Mouse (Mus musculus): ENCODE data around the gene Prmt7.

Prmt7 gene

DNA sequence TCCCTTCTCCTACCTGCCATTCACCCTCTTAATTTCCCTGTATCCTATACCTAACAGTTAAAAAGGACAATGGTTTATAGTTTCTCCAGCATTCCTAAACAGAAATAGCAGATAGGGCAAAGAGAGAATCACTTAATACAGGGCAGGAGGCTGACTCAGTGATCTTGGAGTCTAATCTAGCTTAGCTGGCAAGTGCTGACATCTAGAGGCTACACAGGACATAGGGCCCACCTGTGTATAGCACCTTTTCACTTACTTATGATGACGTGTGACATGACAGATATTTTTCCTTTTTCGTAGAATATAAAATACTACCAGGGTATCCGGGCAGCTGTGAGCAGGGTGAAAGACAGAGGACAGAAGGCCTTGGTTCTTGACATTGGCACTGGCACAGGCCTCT lies 8.9 kb downstream of the Prmt7 start:
- in situ Hi-C loops (cut with MboI): loop anchor here (10.0 kb wide), 1 partner anchor 185 kb away; no protein-coding TSS in a partner anchor

- in situ Hi-C loops (cut with MboI): loop anchor here (10.0 kb wide), 1 partner anchor 178 kb away; no protein-coding TSS in a partner anchor
These were observed 15.9 kb downstream of the Prmt7 start for GRCm38 (mm10) chr8:106226589-106226988.

GRCm38 (mm10) chr8:106231536-106231935 lies 20.8 kb downstream of the Prmt7 start:
- in situ Hi-C loops (cut with MboI): no loop called here

- in situ Hi-C loops (cut with MboI): no loop called here
These were observed 22.0 kb downstream of the Prmt7 start for GRCm38 (mm10) chr8:106232751-106233150.

- in situ Hi-C loops (cut with MboI): no loop called here
These were observed 24.0 kb downstream of the Prmt7 start for GRCm38 (mm10) chr8:106234567-106235261.

DNA sequence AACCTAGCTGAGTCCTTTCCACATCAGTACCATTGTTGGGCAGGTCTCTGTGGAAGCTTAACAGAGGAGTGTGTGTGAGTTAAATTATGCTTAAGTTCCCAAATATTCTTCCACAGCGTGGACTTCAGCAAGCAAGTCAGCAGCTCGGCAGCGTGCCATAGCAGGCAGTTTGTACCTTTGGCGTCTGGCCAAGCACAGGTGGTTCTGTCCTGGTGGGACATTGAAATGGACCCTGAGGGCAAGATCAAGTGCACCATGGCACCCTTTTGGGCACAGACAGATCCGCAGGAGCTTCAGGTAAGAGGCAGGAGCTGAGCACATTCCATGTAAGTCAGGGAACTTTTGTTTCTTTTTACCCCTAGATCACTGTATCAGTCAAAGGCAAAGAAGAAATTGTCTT lies 26.4 kb downstream of the Prmt7 start:
- in situ Hi-C loops (cut with MboI): no loop called here

DNA sequence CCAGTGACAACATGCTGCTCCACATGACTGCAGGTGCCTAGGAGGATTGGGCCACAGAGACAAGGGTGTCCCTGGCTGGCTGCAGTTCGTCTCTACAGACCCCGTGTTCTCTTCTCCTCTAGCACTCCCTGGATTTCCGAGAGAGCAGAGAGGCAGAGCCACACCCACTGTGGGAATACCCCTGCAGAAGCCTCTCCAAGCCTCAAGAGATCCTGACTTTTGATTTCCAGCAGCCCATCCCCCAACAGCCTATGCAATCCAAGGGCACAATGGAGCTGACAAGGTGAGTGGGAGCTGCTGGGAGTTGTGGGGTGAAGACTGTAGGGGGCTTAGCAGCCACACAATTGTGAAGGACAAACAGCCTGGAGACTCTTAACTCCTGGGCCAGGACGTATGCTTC lies 39.5 kb downstream of the Prmt7 start:
- in situ Hi-C loops (cut with MboI): no loop called here

GRCm38 (mm10) chr8:106258169-106258568 lies 47.4 kb downstream of the Prmt7 start:
- in situ Hi-C loops (cut with MboI): no loop called here

- in situ Hi-C loops (cut with MboI): no loop called here
These were observed 49.0 kb downstream of the Prmt7 start for GRCm38 (mm10) chr8:106259579-106260255.

GRCm38 (mm10) chr8:106260894-106261293 lies 50.2 kb downstream of the Prmt7 start:
- in situ Hi-C loops (cut with MboI): no loop called here

DNA sequence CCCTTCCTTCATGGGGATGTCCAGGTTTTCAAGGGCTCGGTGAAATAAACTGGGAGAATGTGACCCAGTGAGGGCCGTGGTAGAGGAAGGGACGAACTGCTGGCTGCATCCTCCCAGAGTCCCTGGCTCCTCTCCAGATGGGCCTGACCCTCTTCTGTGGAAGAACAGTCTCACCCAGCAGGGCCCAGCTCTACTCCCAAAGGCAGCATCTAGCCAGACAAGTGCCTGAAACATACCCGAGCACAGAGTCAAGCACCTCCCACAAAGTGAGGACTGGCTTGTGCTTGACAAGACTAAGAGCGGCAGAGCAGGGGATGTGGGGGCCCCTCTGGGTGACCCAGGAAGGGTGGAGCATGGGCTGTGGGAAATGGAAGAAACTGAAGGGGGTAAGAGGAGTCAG lies 51.6 kb downstream of the Prmt7 start:
- in situ Hi-C loops (cut with MboI): no loop called here

GRCm38 (mm10) chr8:106263928-106264327 lies 53.2 kb downstream of the Prmt7 start:
- in situ Hi-C loops (cut with MboI): no loop called here

DNA sequence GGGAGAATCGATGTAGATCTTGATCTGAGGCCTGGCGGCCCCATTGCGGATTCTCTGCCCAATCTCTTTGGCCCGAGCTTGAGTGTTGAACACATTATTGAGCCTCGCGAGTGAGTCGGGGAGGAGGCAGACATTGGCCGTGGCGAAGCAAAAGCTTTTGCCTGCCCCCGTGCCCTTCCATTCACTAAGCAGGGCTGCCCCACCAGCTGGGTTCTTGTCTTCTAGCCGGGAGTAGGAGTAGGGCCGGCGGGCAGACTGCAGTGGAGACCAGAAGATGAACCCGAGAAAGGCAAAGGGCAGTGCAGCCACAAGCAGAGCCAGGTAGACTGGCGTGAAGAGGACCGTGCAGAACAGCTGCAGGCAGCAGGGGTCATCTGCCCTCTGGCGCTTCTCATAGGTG lies 54.7 kb downstream of the Prmt7 start:
- in situ Hi-C loops (cut with MboI): no loop called here

- in situ Hi-C loops (cut with MboI): no loop called here
These were observed 58.1 kb downstream of the Prmt7 start for GRCm38 (mm10) chr8:106268710-106269346.

DNA sequence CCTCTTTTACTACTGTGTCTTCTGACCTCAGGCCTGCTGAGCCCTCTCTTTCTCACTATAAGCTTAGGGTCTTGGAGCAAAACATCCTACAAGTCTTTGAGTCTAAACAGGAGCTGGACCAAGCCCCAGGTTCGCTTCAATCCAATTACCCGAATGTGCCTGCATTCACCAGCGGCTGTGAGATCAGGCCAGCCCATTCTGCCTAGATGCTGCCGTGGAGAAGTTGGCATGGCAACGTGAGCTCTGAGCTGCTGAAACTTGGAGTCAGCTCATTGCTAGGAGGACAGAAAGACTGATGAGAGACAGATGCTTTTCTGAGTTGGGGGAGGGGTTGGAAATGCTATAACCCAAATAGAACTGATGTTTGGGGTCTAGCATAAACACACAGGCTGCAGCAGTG lies 60.1 kb downstream of the Prmt7 start:
- in situ Hi-C loops (cut with MboI): no loop called here

DNA sequence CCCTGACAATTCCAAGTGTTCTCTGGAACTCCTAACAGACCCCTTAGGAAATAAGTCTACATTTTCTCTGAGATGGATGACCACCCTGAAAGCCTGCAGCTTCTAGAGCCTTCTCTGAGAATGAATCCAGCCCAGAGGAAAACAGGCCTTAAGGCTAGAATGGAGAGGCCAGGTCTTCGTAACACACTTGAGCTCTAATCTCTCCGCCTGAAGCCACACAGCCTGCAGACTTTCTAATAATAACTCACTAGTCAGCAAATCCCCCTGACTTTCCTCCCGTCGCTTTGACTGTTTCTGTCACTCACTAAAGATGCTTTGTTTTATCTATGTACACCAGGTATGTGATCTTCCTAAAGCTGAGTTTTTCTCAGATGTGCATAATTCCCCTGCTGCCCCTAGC lies 60.6 kb downstream of the Prmt7 start:
- in situ Hi-C loops (cut with MboI): no loop called here

DNA sequence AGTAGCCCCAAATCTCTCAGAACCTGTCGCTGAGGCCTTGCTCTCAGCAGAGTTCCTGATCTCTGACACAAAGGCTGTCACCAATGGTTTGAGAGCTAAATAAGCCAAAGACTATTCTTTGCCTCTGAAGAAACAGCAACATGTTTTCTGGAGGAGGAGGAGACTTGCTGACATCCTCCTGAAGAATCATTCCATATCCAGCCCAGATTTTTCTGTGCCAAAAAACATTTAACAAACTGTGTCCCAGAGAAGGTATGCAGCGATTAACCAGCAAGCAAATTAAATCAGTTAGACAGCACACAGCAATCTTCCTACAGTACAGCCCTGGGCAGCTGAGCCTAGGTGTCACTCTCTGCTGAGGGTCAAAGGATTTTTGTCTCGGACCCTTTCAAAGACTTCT lies 62.7 kb downstream of the Prmt7 start:
- in situ Hi-C loops (cut with MboI): no loop called here

DNA sequence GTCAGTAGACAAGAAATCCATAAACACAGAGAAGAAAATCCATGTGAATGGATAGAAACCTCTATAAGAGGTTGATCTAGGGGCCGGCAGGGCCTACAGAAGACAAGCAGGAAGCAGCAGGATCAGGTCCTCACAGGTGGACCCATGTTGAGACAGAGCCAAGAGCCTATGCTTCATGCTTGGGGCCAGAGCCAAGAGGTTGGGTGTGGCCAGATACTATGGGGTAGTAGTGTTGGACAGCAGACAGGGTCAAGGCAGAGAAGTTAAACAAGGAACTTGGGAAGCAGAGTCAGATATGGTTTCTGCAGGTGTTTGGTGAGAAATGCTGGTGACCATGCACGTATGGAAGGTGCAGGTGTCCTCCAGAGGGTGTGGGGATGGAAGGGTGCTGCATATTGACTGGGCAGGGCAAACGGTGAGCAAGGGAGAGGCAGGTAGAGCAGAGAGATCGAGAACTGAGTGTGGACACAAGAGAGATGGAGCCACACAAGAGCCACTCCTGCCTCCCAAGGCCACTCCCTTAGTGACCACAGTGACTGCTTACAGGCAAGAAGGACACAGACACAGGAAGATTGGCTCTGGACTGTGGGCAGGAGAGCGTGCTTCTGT lies 66.1 kb downstream of the Prmt7 start:
- in situ Hi-C loops (cut with MboI): no loop called here

DNA sequence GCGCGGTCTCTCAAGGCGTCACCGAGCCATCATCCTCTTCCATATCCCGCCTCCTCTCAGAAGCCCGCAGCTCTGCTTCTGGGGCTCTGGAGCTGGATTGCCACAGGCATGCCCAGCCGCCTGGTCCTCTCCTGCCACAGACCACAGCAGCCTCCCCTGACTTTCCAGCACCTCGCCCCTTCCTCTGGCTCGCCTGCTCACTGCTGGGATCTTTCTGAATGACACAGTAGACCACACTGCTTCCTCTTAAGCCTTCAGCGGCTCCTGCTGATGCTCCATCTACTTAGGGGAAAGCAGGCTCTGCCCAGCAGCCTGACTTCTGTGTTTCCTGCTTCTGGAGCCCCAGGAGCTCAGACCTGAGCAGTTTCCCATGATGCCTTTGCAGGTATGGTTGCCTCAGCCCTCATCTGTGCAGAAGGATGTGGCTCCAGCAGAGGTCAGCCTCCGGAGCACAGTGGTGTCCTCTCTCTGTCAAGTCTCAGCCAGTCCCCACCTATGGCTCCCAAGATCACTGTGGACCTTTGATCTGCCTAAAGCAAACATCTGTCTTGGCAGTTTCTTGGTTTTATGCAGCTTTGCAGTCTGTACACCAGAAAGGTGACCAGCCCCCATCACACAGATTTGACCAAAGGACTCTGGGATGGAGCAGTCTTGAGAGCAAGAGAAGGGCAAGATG lies 67.8 kb downstream of the Prmt7 start:
- in situ Hi-C loops (cut with MboI): no loop called here

GRCm38 (mm10) chr8:106280154-106280553 lies 69.4 kb downstream of the Prmt7 start:
- in situ Hi-C loops (cut with MboI): no loop called here

DNA sequence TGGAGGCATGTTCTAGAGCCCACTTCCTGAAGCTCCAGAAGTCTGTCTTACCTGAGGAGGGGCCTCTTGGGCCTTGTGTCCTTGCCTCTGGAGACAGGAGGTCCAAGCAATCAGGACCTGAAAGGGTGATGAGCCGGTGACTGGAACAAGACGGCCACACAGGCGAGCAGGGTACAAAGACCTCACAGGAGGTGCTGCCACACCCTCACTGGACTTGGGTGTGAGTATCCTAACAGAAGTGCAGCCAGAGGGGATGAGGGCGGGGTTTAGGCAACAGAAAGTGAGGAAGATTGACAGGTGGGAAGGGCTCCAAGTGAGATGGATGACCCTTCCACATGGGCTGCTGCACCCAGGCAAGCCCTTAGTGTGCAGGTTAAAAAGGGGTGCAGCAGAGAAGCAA lies 70.1 kb downstream of the Prmt7 start:
- in situ Hi-C loops (cut with MboI): no loop called here

DNA sequence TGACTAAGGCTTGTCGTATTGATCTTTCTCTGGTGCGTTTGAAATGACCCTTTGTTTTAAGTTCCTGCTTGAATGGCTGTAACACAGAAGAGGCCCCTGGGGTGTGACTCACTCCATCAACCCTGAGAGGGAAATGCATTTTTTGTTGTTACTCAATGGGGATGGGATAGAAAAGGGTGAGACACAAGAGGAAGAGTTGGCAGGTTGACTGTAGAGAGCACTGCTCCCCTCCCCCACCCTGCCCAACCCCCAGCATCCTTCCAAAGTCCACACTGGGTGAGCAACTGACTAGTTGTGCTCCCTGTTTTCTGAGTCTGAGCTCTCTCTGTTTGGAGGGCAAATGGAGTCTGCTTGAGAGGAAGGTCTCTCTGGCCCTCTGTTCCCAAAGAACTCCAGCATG lies 76.7 kb downstream of the Prmt7 start:
- in situ Hi-C loops (cut with MboI): no loop called here
